Mouse (Mus musculus) midbrain, embryonic 12.5 days (tissue): ENCODE measurements around the gene Armcx4. TPM values are rescaled to one million over a fixed set of nuclear protein-coding genes. Genes with fewer than 3 reads are reported as not detected.
A peak's percentile ranks its signal among the peaks of the same experiment; 100 is the strongest.

Experiments used
- ATAC-seq: fragments of 200-750 bp; cut with Nextera tagmentation; 2 replicates; pipeline ENCODE4 v1.8.0; 2017; ENCODE audit warnings: low read depth, moderate TSS enrichment, moderate library complexity; ENCODE audit not compliant: low FRiP score
- H3K27ac ChIP-seq: fragments of 300-500 bp; sonication (generic); replicated peaks from 2 replicates; pipeline ENCODE4 v1.5.1; 2016; ENCODE audit warnings: mild to moderate bottlenecking
- H3K27me3 ChIP-seq: fragments of 300-500 bp; sonication (generic); 2 replicates; pipeline ENCODE4 v1.6.1; 2016; ENCODE audit warnings: mild to moderate bottlenecking
- H3K36me3 ChIP-seq: fragments of 300-500 bp; sonication (generic); 2 replicates; pipeline ENCODE4 v1.6.1; 2016
- H3K4me1 ChIP-seq: fragments of 300-500 bp; sonication (generic); 2 replicates; pipeline ENCODE4 v1.6.1; 2016
- H3K4me2 ChIP-seq: fragments of 300-500 bp; sonication (generic); replicated peaks from 2 replicates; pipeline ENCODE4 v1.6.1; 2016; ENCODE audit warnings: mild to moderate bottlenecking, moderate library complexity
- H3K4me3 ChIP-seq: fragments of 300-500 bp; sonication (generic); 2 replicates; pipeline ENCODE4 v1.5.1; 2016; ENCODE audit warnings: mild to moderate bottlenecking
- H3K9ac ChIP-seq: fragments of 300-500 bp; sonication (generic); replicated peaks from 2 replicates; pipeline ENCODE4 v1.6.1; 2016; ENCODE audit warnings: mild to moderate bottlenecking, moderate library complexity
- H3K9me3 ChIP-seq: fragments of 300-500 bp; sonication (generic); 2 replicates; pipeline ENCODE4 v1.6.1; 2016; ENCODE audit warnings: mild to moderate bottlenecking
- WGBS: fragments of 180-500 bp; shearing (Covaris S2); methylation state at CpG from one replicate; pipeline ENCODE4 v1.1.7; 2016; 5-methylcytosine and 5-hydroxymethylcytosine counted together
- polyA plus RNA-seq: library from polyadenylated mRNA; unstranded; fragments of >200 nt; fragmentation: Nextera tagmentation; extraction: Ambion mirVana; gene quantifications from 2 replicates; pipeline ENCODE4 v1.2.1, GENCODE M21; 2016

Gene Armcx4
- 7.3 and 9.1 TPM in 2 replicates for polyA plus RNA-seq

DNA sequence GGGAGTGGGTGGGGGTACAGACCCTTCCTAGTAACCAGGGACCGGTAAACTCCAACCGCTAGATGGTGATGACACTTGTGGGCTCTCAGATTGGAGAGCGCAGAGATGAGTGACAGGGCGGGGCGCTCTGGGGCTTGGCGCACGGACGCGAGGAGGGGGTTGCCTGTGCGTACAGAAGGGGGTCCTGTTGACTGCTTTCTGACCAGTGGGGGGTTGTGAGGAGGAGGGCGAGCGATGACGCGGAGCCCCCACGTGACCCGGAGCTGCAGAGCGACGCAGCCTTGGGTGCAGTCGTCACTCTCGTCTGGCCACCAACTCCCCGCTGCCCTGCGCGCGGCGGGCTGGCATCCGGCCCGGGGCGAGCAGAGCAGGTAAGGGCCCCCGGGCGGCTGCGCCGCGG is at the start of gene Armcx4:
Armcx4 (plus strand) TSS at position 253 of the 400 bp plus-strand sequence.
- WGBS: 28% methylated on average over 27 of the region's 33 CpGs
- peak within 1 kb of the TSS; percentile 57 for H3K4me2 ChIP-seq
- H3K27ac ChIP-seq: peak within 1 kb of the TSS; percentile 92
- peak within 1 kb of the TSS; percentile 66 for H3K9ac ChIP-seq
- H3K4me3 ChIP-seq: peak within 1 kb of the TSS; percentile 56
- peak; percentile 96 for ATAC-seq
- peaks cover 26% of the 10 kb centered on the region for H3K36me3 ChIP-seq
- peaks cover 7% of the 10 kb centered on the region; the same call in 1 of the 2 replicates for H3K4me1 ChIP-seq
- H3K9me3 ChIP-seq: no peaks in the 10 kb centered on the region
- peaks cover 21% of the 10 kb centered on the region for H3K27me3 ChIP-seq

DNA sequence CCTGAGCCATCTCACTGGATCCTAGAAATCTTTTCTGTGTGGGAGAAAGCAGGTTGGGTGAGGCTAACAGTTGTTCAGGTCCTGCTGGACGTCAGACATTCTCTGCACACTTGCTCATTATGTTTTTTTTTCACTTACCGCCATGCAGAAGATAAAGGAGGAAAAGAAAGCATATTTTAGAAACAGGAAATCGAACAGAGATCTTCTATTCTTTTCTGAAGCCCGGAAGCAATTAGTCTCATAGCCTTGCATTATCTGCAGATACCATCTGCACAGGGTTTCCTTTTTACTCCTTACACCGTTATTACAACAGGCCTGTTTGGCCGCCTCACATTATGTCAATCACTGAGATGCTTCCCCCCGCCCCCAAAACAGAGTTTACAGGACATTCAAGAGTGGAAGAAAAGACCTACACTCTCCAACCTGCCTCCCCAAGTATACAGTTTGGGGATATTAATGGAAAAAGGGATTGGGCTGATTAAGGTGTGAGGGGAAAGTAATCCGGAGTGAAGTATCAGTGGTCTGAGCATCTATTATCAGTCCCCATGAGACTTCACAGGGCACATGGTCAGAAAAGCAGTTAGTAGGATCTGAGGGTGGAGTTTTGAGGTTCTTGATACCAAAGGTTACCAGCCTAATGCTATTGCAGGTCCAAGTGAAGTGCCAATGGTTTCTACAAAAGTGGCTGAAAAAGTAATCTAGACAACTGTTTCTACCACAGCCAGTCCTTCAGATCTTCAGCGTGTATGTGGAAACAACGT is 45.1 kb upstream of the Armcx4 start:
- Histone ChIP-seq H3K9me3 (no peaks in the 10 kb centered on the region), H3K4me3 (no peak overlapping the region), H3K9ac (no peak overlapping the region), H3K27ac (no peak overlapping the region), H3K4me2 (no peak overlapping the region), H3K4me1 (no peaks in the 10 kb centered on the region), H3K36me3 (no peaks in the 10 kb centered on the region), H3K27me3 (no peaks in the 10 kb centered on the region; the same call in 1 of the 2 replicates)
- 78% methylated on average over 10 of the region's 10 CpGs for WGBS
- no peak for ATAC-seq

DNA sequence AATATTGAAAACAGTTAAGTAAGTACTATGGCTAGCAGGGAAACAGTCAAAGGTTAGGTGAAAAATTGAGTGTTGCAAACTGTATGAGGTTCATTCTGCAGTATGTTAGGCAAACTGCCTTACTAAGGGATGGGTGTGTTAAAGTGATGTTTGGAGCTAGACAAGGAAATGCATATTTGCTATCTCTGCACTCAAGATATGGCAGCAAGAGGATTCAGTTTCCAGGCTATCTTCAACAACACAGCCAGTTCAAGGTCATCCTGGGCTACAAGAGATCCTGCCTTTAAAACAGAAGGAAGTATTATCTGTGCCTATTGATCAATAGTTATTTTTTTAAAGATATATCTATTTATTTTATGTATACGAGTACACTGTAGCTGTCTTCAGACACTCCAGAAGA is 40.0 kb upstream of the Armcx4 start:
- WGBS: 84% methylated on average over 1 of the region's 1 CpGs
- ATAC-seq: no peak
- Histone ChIP-seq H3K9me3 (no peaks in the 10 kb centered on the region), H3K9ac (no peak overlapping the region), H3K4me1 (no peaks in the 10 kb centered on the region), H3K36me3 (no peaks in the 10 kb centered on the region), H3K27me3 (no peaks in the 10 kb centered on the region), H3K27ac (no peak overlapping the region), H3K4me3 (no peak overlapping the region), H3K4me2 (no peak overlapping the region)

DNA sequence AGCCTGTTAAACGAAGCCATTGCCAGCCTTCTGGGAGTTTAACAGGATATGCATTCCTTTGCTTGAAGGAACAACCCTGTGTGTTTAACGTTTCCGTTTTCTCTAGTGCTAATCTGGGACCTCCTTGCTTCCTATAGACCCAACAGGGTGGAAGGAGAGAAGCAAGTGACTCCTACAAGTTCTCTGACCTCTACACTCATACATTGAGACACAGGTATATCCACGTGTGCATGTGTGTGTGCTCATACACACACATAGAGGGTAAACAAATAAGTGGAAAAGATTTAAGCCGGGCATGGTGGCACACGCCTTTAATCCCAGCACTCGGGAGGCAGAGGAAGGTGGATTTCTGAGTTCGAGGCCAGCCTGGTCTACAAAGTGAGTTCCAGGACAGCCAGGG is 38.9 kb upstream of the Armcx4 start:
- Histone ChIP-seq H3K4me2 (no peak overlapping the region), H3K36me3 (no peaks in the 10 kb centered on the region), H3K27ac (no peak overlapping the region), H3K27me3 (no peaks in the 10 kb centered on the region), H3K4me3 (no peak overlapping the region), H3K4me1 (no peaks in the 10 kb centered on the region), H3K9ac (no peak overlapping the region), H3K9me3 (no peaks in the 10 kb centered on the region)
- WGBS: 77% methylated on average over 8 of the region's 8 CpGs
- no peak for ATAC-seq

DNA sequence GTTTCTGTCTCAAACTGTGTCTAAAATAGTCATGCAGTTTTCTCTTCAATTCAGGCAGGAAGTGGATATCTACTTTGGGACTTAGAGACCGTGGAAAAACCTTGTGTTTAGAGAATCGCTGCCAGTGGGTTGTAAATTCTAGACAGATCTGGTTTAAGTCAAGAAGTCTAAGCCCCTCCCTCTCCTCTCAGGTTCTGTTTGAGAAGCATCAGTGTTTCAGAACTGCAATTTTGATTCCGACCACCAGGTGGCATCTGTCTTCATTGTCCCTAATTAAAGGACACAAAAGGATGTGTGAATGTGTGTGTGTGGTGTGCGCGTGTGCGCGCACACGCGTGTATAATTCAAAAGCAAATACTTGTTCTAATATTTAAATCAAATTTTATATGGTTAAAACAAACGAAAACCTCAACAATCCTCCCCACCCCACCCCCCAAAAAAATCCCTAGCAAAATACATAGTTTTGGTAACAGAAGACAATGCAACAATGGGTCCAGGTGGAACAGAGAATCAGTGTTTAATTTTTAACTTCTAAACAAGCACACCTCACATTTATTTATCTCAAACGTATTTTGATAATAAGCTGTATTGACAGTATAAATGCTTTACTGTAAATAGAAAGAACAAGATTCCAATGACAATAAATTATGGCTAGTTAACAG is 38.2 kb upstream of the Armcx4 start:
- Histone ChIP-seq H3K27me3 (no peaks in the 10 kb centered on the region), H3K4me2 (peak overlapping the region; percentile 23; the same call in 1 of the 2 replicates)
- WGBS: 32% methylated on average over 11 of the region's 11 CpGs

DNA sequence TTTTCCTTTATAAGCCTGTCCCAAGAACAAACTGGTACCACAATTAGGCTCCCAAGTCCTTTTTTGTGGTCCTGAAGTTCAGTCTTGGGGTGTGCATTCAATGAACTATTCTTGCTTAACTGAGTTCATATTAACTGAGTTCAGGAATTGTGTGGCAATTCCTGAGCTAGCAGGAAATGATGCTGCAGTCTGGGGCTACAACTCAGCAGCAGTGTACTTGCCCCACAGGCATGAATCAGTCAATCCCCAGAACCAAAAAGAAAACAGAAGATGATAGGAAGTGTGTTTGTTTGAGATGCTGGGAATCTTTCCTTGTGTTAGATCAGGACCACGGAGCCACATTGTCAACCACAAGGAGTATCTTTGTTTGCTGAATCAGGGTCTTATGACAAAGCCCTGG is 34.3 kb upstream of the Armcx4 start:
- 82% methylated on average over 1 of the region's 1 CpGs for WGBS
- Histone ChIP-seq H3K4me2 (no peak overlapping the region), H3K9me3 (no peaks in the 10 kb centered on the region), H3K27me3 (no peaks in the 10 kb centered on the region), H3K9ac (no peak overlapping the region), H3K4me1 (no peaks in the 10 kb centered on the region), H3K4me3 (no peak overlapping the region), H3K27ac (no peak overlapping the region), H3K36me3 (no peaks in the 10 kb centered on the region)
- ATAC-seq: no peak

More for the DNA sequence above, 38.2 kb upstream of the Armcx4 start:
- Histone ChIP-seq H3K4me1 (no peaks in the 10 kb centered on the region), H3K4me3 (no peak overlapping the region), H3K9ac (no peak overlapping the region), H3K36me3 (no peaks in the 10 kb centered on the region), H3K9me3 (no peaks in the 10 kb centered on the region), H3K27ac (no peak overlapping the region)
- ATAC-seq: peak; percentile 73

DNA sequence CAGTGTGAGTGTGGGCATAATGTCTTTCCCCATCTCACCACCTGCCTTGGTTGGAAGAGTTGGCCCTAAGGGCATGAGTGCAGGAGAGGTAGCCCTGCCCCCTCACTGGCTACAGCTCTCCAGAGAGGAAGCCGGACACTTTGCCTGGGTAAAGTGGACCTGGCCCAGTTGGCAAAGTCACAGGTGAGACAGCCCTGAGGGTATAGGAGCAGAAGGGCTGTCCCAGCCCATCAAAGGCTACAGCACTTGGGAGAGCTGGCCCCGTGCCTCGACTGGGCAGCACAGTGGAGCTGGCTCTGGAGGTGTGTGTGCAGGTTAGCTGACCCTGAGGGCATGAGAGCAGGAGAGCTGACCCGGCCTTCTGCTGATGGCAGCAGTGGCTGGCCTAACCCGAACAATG is 24.7 kb upstream of the Armcx4 start:
- Histone ChIP-seq H3K4me3 (no peak overlapping the region), H3K4me1 (no peaks in the 10 kb centered on the region), H3K27ac (no peak overlapping the region), H3K36me3 (no peaks in the 10 kb centered on the region), H3K27me3 (peaks cover 11% of the 10 kb centered on the region), H3K9ac (no peak overlapping the region), H3K9me3 (no peaks in the 10 kb centered on the region), H3K4me2 (no peak overlapping the region)
- ATAC-seq: no peak
- 90% methylated on average over 5 of the region's 5 CpGs for WGBS

DNA sequence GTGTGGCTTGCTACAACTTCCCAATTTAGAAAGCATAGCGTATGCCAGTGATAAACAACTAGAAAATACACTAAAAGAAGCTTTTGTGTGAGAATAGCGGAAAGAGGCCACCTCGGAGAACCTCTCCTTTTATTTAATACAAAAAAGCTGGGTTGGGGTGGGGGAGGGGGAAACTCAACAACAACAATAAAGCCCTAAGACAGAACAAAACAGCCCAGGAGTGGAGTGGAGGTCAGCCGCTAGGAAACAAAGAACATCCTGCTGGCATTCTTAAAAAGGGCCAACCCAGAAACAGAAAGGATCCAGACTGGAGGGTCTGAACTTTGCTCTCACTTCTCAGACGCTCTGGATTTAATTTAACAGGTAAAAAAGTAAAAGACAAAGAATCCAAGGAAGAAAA is 11.3 kb upstream of the Armcx4 start:
- Histone ChIP-seq H3K4me3 (no peak overlapping the region), H3K36me3 (no peaks in the 10 kb centered on the region), H3K4me1 (peaks cover 9% of the 10 kb centered on the region; the same call in 1 of the 2 replicates), H3K4me2 (no peak overlapping the region), H3K27me3 (peaks cover 4% of the 10 kb centered on the region; the same call in 1 of the 2 replicates), H3K9ac (no peak overlapping the region), H3K9me3 (no peaks in the 10 kb centered on the region), H3K27ac (peak overlapping the region; percentile 61)
- ATAC-seq: peak; percentile 79
- WGBS: 22% methylated on average over 5 of the region's 5 CpGs

DNA sequence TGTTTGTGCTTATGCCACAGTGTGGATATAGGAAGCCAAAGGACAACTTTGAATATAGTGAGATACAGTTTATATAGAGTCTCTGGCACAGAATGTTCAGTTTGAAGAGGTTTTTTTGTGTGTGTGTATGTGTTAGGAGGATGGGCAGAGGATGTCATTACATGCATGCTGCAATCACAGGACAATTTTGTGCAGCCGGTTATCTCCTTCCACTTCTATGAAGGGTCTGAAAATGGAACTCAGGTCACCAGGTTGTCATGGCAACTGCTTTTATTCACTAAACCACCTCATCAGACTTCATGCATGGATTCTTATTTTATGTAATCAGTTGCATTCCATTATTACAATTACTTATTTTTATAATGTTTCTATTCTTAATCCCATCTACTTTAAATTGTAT is 10.4 kb upstream of the Armcx4 start:
- no peak overlapping the region for H3K9ac ChIP-seq
- 32% methylated on average over 1 of the region's 1 CpGs for WGBS
- H3K9me3 ChIP-seq: no peaks in the 10 kb centered on the region
- H3K27ac ChIP-seq: peak overlapping the region; percentile 61
- no peaks in the 10 kb centered on the region for H3K36me3 ChIP-seq
- H3K27me3 ChIP-seq: peaks cover 4% of the 10 kb centered on the region; the same call in 1 of the 2 replicates
- H3K4me3 ChIP-seq: no peak overlapping the region
- no peak overlapping the region for H3K4me2 ChIP-seq
- peaks cover 9% of the 10 kb centered on the region; the same call in 1 of the 2 replicates for H3K4me1 ChIP-seq
- ATAC-seq: no peak

DNA sequence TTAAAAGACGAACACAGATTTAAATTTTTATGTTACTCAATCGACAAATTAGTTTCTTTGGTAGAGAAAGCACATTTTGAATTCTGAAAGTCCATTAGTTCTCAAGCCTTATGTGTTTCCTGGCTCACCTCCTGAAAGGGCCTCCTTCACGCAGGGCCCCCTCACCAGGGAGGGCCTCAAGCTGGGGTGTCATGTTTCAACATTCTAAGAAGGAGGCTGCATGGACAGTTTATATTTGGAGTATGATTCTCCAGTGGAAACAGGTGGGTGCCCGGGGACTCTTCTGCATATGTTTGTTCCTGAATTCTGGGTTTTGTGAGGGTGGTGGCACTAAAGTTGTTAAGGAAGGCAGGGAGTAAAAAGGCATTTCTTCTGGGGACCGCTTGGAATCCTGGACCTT is 1.4 kb upstream of the Armcx4 start:
- Histone ChIP-seq H3K9me3 (no peaks in the 10 kb centered on the region), H3K9ac (0 out of 2 replicates have a peak overlapping the region, but pooled peaks have one; percentile 6), H3K4me1 (peaks cover 7% of the 10 kb centered on the region; the same call in 1 of the 2 replicates), H3K4me3 (peak overlapping the region; percentile 21; the same call in 1 of the 2 replicates), H3K4me2 (peak overlapping the region; percentile 57), H3K27ac (peak overlapping the region; percentile 35; the same call in 1 of the 2 replicates), H3K36me3 (peaks cover 13% of the 10 kb centered on the region), H3K27me3 (peaks cover 13% of the 10 kb centered on the region)
- 37% methylated on average over 5 of the region's 5 CpGs for WGBS
- ATAC-seq: no peak

DNA sequence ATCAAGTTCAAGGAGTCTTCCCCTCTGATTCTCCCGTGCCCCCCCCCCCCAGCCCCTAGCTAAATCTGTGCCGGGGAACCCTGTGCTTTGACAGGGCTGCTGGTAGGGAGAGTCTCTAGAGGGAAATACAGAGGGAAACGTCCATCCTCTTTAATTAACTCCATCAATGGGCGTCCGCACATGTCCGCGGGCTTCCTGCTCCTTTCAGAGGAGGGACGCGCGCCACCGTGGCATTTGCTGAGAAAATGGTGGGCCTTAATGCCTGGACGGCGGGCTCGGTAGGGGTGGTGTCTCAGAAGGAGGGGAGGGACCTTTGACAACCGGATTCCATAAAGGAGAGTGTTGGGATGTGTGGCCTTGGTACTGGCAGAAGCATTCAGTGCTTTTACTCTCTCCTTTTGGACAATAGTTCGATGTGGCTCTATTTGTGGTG is 436 bp downstream of the Armcx4 start:
- H3K4me3 ChIP-seq: peak overlapping the region; percentile 56
- peaks cover 31% of the 10 kb centered on the region for H3K36me3 ChIP-seq
- H3K27me3 ChIP-seq: peaks cover 26% of the 10 kb centered on the region
- no peaks in the 10 kb centered on the region for H3K9me3 ChIP-seq
- H3K4me2 ChIP-seq: peak overlapping the region; percentile 57
- peaks cover 7% of the 10 kb centered on the region; the same call in 1 of the 2 replicates for H3K4me1 ChIP-seq
- peak overlapping the region; percentile 92 for H3K27ac ChIP-seq
- no peak for ATAC-seq
- H3K9ac ChIP-seq: peak overlapping the region; percentile 66
- 23% methylated on average over 16 of the region's 16 CpGs for WGBS

DNA sequence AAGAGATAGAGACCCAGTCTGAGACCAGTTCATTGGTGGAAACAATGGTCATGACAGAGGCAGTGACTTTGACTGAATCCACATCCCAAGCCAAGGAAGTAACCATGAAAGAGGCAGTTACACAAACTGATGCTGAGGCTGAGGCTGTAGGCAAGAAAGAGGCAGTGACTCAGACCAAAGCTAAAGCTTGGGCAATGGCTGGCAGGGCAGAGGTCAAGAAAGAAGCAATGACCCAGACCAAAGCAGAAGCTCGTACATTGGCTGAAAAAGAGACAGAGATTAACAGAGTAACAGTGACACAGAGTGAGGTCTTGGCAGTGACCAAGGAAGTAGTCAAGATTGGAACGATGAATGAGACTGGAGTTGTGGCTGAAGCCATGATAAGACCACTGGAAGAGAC is 3.4 kb downstream of the Armcx4 start:
- peaks cover 33% of the 10 kb centered on the region for H3K27me3 ChIP-seq

More for the DNA sequence above, 3.4 kb downstream of the Armcx4 start:
- no peak overlapping the region for H3K9ac ChIP-seq
- no peak overlapping the region for H3K4me2 ChIP-seq
- no peaks in the 10 kb centered on the region for H3K9me3 ChIP-seq
- 75% methylated on average over 2 of the region's 2 CpGs for WGBS
- H3K4me1 ChIP-seq: peaks cover 7% of the 10 kb centered on the region; the same call in 1 of the 2 replicates
- no peak for ATAC-seq
- no peak overlapping the region for H3K4me3 ChIP-seq
- H3K27ac ChIP-seq: no peak overlapping the region
- H3K36me3 ChIP-seq: peaks cover 50% of the 10 kb centered on the region
